Mouse (Mus musculus) kidney, adult 2 months (tissue): Measurements from ENCODE around the gene Dennd4c.

ENCODE experiments used
- CTCF ChIP-seq: fragments of 200-500 bp; conservative IDR thresholded peaks from 2 replicates; pipeline ENCODE4 v1.5.1; 2011; ENCODE audit warnings: low read depth, mild to moderate bottlenecking, control low read depth, low read length, moderate library complexity, mixed read lengths; ENCODE audit not compliant: insufficient read depth, insufficient read length
- POLR2A ChIP-seq: fragments of 200-500 bp; IDR thresholded peaks from one replicate; pipeline ENCODE4 v1.6.1; 2011; ENCODE audit warnings: low read depth, low read length, control low read depth

DNA sequence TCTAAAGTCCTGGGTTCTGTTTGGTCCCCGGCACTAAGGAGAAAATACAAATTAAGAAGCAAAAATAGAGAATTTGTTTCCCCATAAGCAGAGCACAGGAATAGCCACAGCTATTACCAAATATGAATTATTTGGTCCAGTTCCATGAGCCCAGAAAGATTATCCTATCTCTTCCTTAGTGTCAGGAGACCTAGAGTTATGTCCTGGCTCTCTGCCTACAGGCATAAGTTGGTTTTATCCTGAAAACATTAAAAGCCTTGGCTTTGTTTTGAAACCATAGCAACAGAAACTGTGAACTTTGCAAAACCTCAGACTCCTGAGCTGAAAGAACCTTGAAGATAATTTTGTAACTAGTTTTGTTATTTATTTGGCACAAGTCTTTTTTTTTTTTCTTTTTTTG is 31.2 kb upstream of the Dennd4c start:
- TF ChIP-seq POLR2A (no peak), CTCF (no peak)
